Mouse (Mus musculus) thymus, postnatal 36 days (tissue): ENCODE measurements around the gene Ptpn18.

ENCODE experiments used
- DNase-seq, 2 experiments: peaks; one replicate each; pipeline ENCODE4 v3.0.0; 2022; ENCODE audit warnings: mixed read lengths in 2 of 2

Gene Ptpn18

DNA sequence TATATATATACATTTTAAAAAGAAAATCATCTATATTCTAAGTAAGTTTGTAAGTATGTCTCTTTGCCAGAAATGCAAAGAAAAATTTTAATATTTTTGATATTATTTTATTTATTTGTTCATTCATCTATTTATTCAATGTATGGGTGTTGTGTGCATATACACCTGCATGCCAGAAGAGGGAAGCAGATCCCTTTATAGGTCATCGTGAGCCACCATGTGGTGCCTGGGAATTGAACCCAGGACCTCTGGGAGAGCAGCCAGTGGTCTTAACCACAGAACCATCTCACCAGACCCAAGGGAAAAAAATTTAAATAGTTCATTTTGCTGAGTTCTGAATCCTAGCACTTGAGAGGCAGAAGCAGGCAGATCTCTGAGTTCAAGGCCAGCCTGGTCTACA is 58.7 kb downstream of the Ptpn18 start:
- no peak for DNase-seq

DNA sequence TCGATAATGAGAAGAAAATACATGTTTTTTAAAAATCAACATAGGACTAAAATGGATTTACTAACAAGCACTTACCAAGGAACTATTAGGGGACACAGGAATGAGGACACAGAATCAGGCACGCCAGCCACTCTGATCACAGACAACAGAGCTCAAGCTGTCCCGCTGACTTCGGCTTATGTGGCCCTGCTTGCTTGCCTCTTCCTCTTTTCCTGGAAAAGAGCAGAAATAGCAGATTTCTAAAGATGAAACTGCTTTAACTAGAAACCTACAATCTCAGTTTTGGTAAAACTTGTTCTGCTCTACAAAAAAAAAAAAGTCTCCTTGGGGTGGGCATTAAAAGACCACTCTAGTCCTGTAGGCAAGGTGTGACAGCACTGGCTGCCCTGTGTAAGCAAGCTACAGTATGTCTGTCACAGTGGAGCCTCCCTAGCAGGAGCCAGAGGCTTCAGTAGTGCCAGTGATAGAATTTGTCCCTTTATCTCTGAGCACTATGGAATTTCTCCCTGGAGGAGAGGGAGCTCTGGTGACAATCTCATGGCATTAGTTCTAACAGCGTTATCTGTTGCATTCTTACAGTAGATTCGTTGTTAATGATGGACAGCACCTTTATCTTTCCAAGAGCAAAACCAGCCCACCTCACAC is 62.8 kb downstream of the Ptpn18 start:
- no peak for DNase-seq

DNA sequence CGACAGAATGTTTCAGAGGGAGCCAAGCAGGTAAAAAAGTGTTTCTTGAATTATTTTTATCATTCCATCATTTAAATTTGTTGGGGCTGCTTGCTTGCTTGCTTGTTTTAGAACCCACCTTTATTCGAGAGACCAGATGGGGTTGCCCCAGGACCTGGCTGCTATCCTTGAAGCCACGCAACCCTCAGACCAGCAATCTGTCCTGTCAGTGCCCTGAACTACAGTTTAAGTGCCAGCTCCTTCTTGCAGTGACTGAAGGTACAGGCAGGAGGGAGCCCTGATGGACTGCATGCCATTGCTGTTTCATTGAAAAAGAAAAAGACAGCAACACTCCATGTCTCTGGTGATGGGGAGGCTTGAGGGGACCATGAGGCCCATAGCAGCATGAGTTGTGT is 63.3 kb downstream of the Ptpn18 start:
- no peak for DNase-seq

DNA sequence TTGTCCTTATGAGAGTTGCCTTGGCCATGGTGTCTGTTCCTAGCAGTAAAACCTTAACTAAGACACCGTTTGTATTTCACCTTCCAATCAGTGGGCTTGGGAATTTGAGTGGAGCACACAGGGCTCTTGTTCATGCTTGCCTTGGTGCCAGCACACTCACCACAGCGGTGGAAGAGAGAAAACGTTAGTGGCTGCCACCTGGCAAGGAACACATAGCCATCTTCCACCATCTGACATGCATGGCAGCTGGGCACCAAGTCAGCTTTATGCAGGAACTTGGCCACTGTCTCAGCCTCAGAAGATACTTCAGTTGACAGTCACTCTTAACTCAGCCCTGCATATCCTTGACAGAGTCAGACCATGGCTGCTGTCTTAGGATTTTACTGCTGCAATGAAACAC is 64.1 kb downstream of the Ptpn18 start:
- DNase-seq, result no peak
